Mouse (Mus musculus): ENCODE measurements around the gene Tmem117.
A peak's percentile ranks its signal among the peaks of the same experiment; 100 is the strongest.

The Tmem117 gene

GRCm38 (mm10) chr15:94628830-94629601 lies at the start of gene Tmem117:
TSS of gene Tmem117 (plus strand) at chr15:94629232.
- peak; percentile 9 to 12 for DNase-seq (ENCODE audit: low spot score in 2 of 2)

- DNase-seq (ENCODE audit: low spot score in 2 of 2), result no peak
Measured at GRCm38 (mm10) chr15:94582000-94582593, 46.9 kb upstream of the Tmem117 start.

GRCm38 (mm10) chr15:94583153-94583552 lies 45.9 kb upstream of the Tmem117 start:
- DNase-seq (ENCODE audit: low spot score in 2 of 2), result no peak

- DNase-seq (ENCODE audit: low spot score in 2 of 2), result no peak
Measured at GRCm38 (mm10) chr15:94584738-94585137, 44.3 kb upstream of the Tmem117 start.

GRCm38 (mm10) chr15:94587826-94588715 lies 41.0 kb upstream of the Tmem117 start:
- no peak for DNase-seq (ENCODE audit: low spot score in 2 of 2)

- DNase-seq (ENCODE audit: low spot score in 2 of 2), result peak; percentile 97
Measured at GRCm38 (mm10) chr15:94589219-94590075, 39.6 kb upstream of the Tmem117 start, which contains the start of gene Twf1. TSS of gene Twf1 (minus strand) at chr15:94589889.

GRCm38 (mm10) chr15:94590083-94590482 lies 38.9 kb upstream of the Tmem117 start:
- DNase-seq (ENCODE audit: low spot score in 2 of 2), result no peak

- DNase-seq (ENCODE audit: low spot score in 2 of 2), result peak; percentile 15 to 18
Measured at GRCm38 (mm10) chr15:94591356-94591755, 37.7 kb upstream of the Tmem117 start.

GRCm38 (mm10) chr15:94593586-94593985 lies 35.4 kb upstream of the Tmem117 start:
- no peak for DNase-seq (ENCODE audit: low spot score in 2 of 2)

GRCm38 (mm10) chr15:94600145-94600707 lies 28.8 kb upstream of the Tmem117 start:
- no peak for DNase-seq (ENCODE audit: low spot score in 2 of 2)

GRCm38 (mm10) chr15:94601339-94601738 lies 27.7 kb upstream of the Tmem117 start:
- peak in 1 of 2 experiments; percentile 33 for DNase-seq (ENCODE audit: low spot score in 2 of 2)

- no peak for DNase-seq (ENCODE audit: low spot score in 2 of 2)
Measured at GRCm38 (mm10) chr15:94602441-94602840, 26.6 kb upstream of the Tmem117 start.

- no peak for DNase-seq (ENCODE audit: low spot score in 2 of 2)
Measured at GRCm38 (mm10) chr15:94607768-94608167, 21.3 kb upstream of the Tmem117 start.

GRCm38 (mm10) chr15:94616036-94616435 lies 13.0 kb upstream of the Tmem117 start:
- DNase-seq (ENCODE audit: low spot score in 2 of 2), result no peak

GRCm38 (mm10) chr15:94620909-94621308 lies 8.1 kb upstream of the Tmem117 start:
- no peak for DNase-seq (ENCODE audit: low spot score in 2 of 2)

- DNase-seq (ENCODE audit: low spot score in 2 of 2), result no peak
Measured at GRCm38 (mm10) chr15:94628463-94628829, 586 bp upstream of the Tmem117 start.

GRCm38 (mm10) chr15:94630553-94630952 lies 1.5 kb downstream of the Tmem117 start:
- DNase-seq (ENCODE audit: low spot score in 2 of 2), result no peak

- DNase-seq (ENCODE audit: low spot score in 2 of 2), result no peak
Measured at GRCm38 (mm10) chr15:94634524-94634923, 5.5 kb downstream of the Tmem117 start.

GRCm38 (mm10) chr15:94638207-94638606 lies 9.2 kb downstream of the Tmem117 start:
- DNase-seq (ENCODE audit: low spot score in 2 of 2), result no peak

GRCm38 (mm10) chr15:94639126-94639525 lies 10.1 kb downstream of the Tmem117 start:
- no peak for DNase-seq (ENCODE audit: low spot score in 2 of 2)

- DNase-seq (ENCODE audit: low spot score in 2 of 2), result no peak
Measured at GRCm38 (mm10) chr15:94646012-94646411, 17.0 kb downstream of the Tmem117 start.
